Mouse (Mus musculus) heart, postnatal 0 days (tissue): Measurements from ENCODE around the gene Capza2. TPM values are rescaled to one million over a fixed set of nuclear protein-coding genes. Genes with fewer than 3 reads are reported as not detected.

Experiments used
- ATAC-seq: fragments of 200-750 bp; cut with Nextera tagmentation; 2 replicates; pipeline ENCODE4 v1.8.0; 2017; ENCODE audit warnings: low read depth, moderate number of reproducible peaks, moderate library complexity; ENCODE audit not compliant: insufficient read depth
- DNase-seq: peaks from one replicate; pipeline ENCODE4 v3.0.0-alpha.2; 2016; ENCODE audit warnings: low spot score
- H3K27ac ChIP-seq: fragments of 300-500 bp; sonication (generic); 2 replicates; pipeline ENCODE4 v1.5.1; 2014; ENCODE audit warnings: low read depth, mild to moderate bottlenecking
- H3K27me3 ChIP-seq: fragments of 300-500 bp; sonication (generic); 2 replicates; pipeline ENCODE4 v1.6.1; 2014; ENCODE audit warnings: low read length, mixed read lengths; ENCODE audit not compliant: control insufficient read depth, insufficient read depth
- H3K36me3 ChIP-seq: fragments of 300-500 bp; sonication (generic); replicated peaks from 2 replicates; pipeline ENCODE4 v1.6.1; 2014; ENCODE audit warnings: low read length, mixed read lengths; ENCODE audit not compliant: control insufficient read depth, insufficient read depth
- H3K4me1 ChIP-seq: fragments of 300-500 bp; sonication (generic); 2 replicates; pipeline ENCODE4 v1.6.1; 2014; ENCODE audit warnings: antibody characterized with exemption; ENCODE audit not compliant: control insufficient read depth, insufficient read depth
- H3K4me2 ChIP-seq: fragments of 300-500 bp; sonication (generic); 2 replicates; pipeline ENCODE4 v1.6.1; 2014; ENCODE audit warnings: low read depth, mild to moderate bottlenecking, low read length, moderate library complexity
- H3K4me3 ChIP-seq: fragments of 300-500 bp; sonication (generic); 2 replicates; pipeline ENCODE4 v1.5.1; 2014; ENCODE audit warnings: low read depth, low read length
- H3K9ac ChIP-seq: fragments of 300-500 bp; sonication (generic); replicated peaks from 2 replicates; pipeline ENCODE4 v1.6.1; 2014; ENCODE audit warnings: low read depth, low read length, mixed read lengths
- H3K9me3 ChIP-seq: fragments of 300-500 bp; sonication (generic); replicated peaks from 2 replicates; pipeline ENCODE4 v1.6.1; 2016; ENCODE audit warnings: low read length; ENCODE audit not compliant: control insufficient read depth
- CTCF ChIP-seq: IDR thresholded peaks from 2 replicates; pipeline ENCODE4 v1.5.1; 2016; ENCODE audit warnings: antibody characterized with exemption, control low read depth, low read depth
- EP300 ChIP-seq: IDR thresholded peaks from 2 replicates; pipeline ENCODE4 v1.6.1; 2016; ENCODE audit warnings: antibody characterized with exemption, low read depth
- WGBS: fragments of 180-500 bp; shearing (Covaris S2); extraction: QIAGEN DNeasy Blood & Tissue Kit; methylation state at CpG from one replicate; pipeline ENCODE4 v1.1.7; 2014; 5-methylcytosine and 5-hydroxymethylcytosine counted together
- polyA plus RNA-seq: library from polyadenylated mRNA; unstranded; fragments of >200 nt; fragmentation: Nextera tagmentation; extraction: Ambion mirVana; gene quantifications from 2 replicates; pipeline ENCODE4 v1.2.1, GENCODE M21; 2015
- total RNA-seq: library from RNA; depleted of rRNA; stranded (reverse); fragments of >200 nt; gene quantifications from 2 replicates; pipeline ENCODE4 v1.2.3, GENCODE M21; 2014; ENCODE audit warnings: low replicate concordance

The Capza2 gene
- total and polyA plus RNA-seq, 2 experiments from 2014 or later, result 141 to 222 TPM

DNA sequence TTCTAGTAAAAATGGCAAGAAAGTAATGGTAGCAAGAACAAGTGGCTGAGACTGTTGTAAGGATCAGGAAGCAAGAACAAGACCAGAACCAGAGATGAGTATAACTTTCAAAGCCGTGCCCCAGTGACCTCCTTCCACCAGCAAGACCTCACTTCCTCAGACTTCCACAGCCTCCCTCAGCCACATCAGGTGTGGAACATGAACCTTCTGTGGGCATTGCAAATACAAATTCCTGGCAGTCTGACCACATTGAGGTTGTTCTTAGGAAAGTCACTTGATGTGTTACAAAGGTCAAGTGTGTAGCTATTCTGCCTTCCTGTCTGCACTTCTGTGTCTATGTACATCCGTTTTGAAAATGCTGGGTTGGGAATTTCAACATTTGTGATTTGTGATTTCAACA lies 16.1 kb downstream of the Capza2 start:
- ATAC-seq (no peak), DNase-seq (no peak)
- Histone ChIP-seq H3K9me3 (no peaks in the 10 kb centered on the region), H3K27me3 (no peaks in the 10 kb centered on the region), H3K27ac (no peak overlapping the region), H3K4me1 (no peaks in the 10 kb centered on the region), H3K4me3 (no peak overlapping the region), H3K36me3 (peaks cover 61% of the 10 kb centered on the region), H3K4me2 (no peak overlapping the region), H3K9ac (no peak overlapping the region)
- TF ChIP-seq CTCF, result no peak
- TF ChIP-seq EP300, result no peak
- 66% methylated on average over 2 of the region's 2 CpGs for WGBS

DNA sequence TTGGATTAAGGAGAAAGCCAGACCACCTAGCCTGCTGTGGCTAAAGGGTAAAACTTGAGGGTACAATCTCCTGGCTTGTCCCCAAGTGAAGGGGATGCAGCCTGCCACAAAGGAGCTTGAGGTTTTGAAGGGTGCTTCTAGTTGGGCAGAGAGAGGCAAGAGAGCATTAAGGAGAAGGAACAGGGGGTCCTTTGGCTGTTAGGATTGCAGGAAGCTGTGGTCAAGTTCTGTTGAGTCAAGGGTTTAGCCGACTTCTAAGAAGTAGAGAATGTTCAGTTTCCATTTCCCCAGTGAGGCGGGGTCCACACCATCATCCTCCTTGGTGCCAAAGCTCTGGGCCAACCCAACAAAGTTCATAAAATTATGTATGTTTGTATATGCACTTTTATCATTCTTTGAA lies 19.0 kb downstream of the Capza2 start:
- Histone ChIP-seq H3K4me2 (no peak overlapping the region), H3K27me3 (no peaks in the 10 kb centered on the region), H3K36me3 (peaks cover 58% of the 10 kb centered on the region), H3K27ac (no peak overlapping the region), H3K9me3 (no peaks in the 10 kb centered on the region), H3K9ac (no peak overlapping the region), H3K4me3 (no peak overlapping the region), H3K4me1 (no peaks in the 10 kb centered on the region)
- no peak for TF ChIP-seq EP300
- no peak for TF ChIP-seq CTCF
- DNase-seq (no peak), ATAC-seq (no peak)
- WGBS, result 86% methylated on average over 2 of the region's 2 CpGs

GRCm38 (mm10) chr6:17657308-17657707 lies 21.3 kb downstream of the Capza2 start:
- no peak overlapping the region for H3K9ac ChIP-seq
- ATAC-seq (no peak), DNase-seq (no peak)
- peaks cover 58% of the 10 kb centered on the region for H3K36me3 ChIP-seq
- 67% methylated on average over 1 of the region's 1 CpGs for WGBS
- H3K4me1 ChIP-seq, result 0 out of 2 replicates have a peak, but pooled peaks cover 4% of the 10 kb centered on the region
- TF ChIP-seq EP300 (no peak), CTCF (no peak)
- H3K9me3 ChIP-seq, result no peaks in the 10 kb centered on the region
- H3K27me3 ChIP-seq, result no peaks in the 10 kb centered on the region
- H3K27ac ChIP-seq, result no peak overlapping the region
- no peak overlapping the region for H3K4me2 ChIP-seq
- H3K4me3 ChIP-seq, result no peak overlapping the region

DNA sequence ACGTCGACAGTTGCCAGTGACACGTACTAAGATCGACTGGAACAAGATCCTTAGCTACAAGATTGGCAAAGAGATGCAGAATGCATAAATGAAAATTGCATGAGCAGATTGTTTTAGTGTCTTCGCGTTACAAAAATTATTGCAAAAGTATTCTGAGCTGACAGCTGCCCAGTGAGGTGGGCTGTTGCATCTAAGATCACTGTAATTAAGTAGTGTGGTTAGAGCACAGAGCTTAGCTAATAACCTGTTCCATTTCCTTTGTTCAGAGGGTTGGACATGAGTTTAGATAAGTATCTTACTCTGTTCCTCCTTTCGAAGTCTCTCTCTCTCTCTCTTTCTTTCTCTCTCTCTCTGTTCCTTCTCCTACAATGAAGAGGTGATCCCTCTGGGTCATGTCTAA lies 29.3 kb downstream of the Capza2 start:
- Histone ChIP-seq H3K27ac (no peak overlapping the region), H3K9me3 (no peaks in the 10 kb centered on the region), H3K4me2 (no peak overlapping the region), H3K4me1 (0 out of 2 replicates have a peak, but pooled peaks cover 4% of the 10 kb centered on the region), H3K4me3 (no peak overlapping the region), H3K36me3 (peaks cover 64% of the 10 kb centered on the region), H3K9ac (no peak overlapping the region), H3K27me3 (no peaks in the 10 kb centered on the region)
- TF ChIP-seq CTCF (no peak), EP300 (no peak)
- no peak for DNase-seq
- ATAC-seq, result no peak
- WGBS, result 87% methylated on average over 7 of the region's 7 CpGs

GRCm38 (mm10) chr6:17666024-17666423 lies 30.0 kb downstream of the Capza2 start:
- TF ChIP-seq EP300, result no peak
- no peaks in the 10 kb centered on the region for H3K4me1 ChIP-seq
- H3K4me3 ChIP-seq, result no peak overlapping the region
- no peaks in the 10 kb centered on the region for H3K9me3 ChIP-seq
- no peak for ATAC-seq
- H3K27me3 ChIP-seq, result no peaks in the 10 kb centered on the region
- no peak for DNase-seq
- peaks cover 59% of the 10 kb centered on the region for H3K36me3 ChIP-seq
- no peak overlapping the region for H3K4me2 ChIP-seq
- no peak overlapping the region for H3K27ac ChIP-seq
- H3K9ac ChIP-seq, result no peak overlapping the region

- Histone ChIP-seq H3K27me3 (no peaks in the 10 kb centered on the region), H3K9me3 (no peaks in the 10 kb centered on the region), H3K4me2 (no peak overlapping the region), H3K36me3 (peaks cover 45% of the 10 kb centered on the region), H3K4me1 (no peaks in the 10 kb centered on the region), H3K27ac (no peak overlapping the region), H3K9ac (no peak overlapping the region), H3K4me3 (no peak overlapping the region)
- WGBS, result 84% methylated on average over 3 of the region's 3 CpGs
- TF ChIP-seq CTCF (no peak), EP300 (no peak)
- ATAC-seq (no peak), DNase-seq (no peak)
Measured at GRCm38 (mm10) chr6:17667813-17668212, 31.8 kb downstream of the Capza2 start.
